24 mouse cellular contexts compared by ENCODE assay signal in genomic region chrX:56752144-56752543, GRCm38 (mm10). TPM values are rescaled to one million over a fixed set of nuclear protein-coding genes. Genes with fewer than 3 reads are reported as not detected.
DNase-seq lines count a peak whose midpoint lies in the region; TF ChIP-seq lines count a peak whose summit lies in the region.
"Had no signal": no experiment of that assay in that cellular context is flagged by ENCODE, and none has a peak within 500 bp of the region (broad histone marks: within the 10 kb centered on the region; RNA-seq: fewer than 3 reads in every experiment).

No protein-coding gene starts in this region.

- peaks cover 2% of the 10 kb centered on the region for H3K4me1 ChIP-seq in heart, adult 2 months (ENCODE audit: control insufficient read depth, insufficient read depth, low read length)
- H3K4me1 ChIP-seq: embryonic facial prominence, embryonic 15.5 days; hindbrain, embryonic 10.5 days; intestine, embryonic 15.5 days; limb, embryonic 10.5 days; midbrain, embryonic 15.5 days had no signal

- no peak overlapping the region for H3K27ac ChIP-seq in heart, adult 2 months
- H3K27ac ChIP-seq: embryonic facial prominence, embryonic 15.5 days; hindbrain, embryonic 10.5 days; intestine, embryonic 15.5 days; layer of hippocampus, adult 2 months; limb, embryonic 10.5 days; macrophage; midbrain, embryonic 15.5 days had no signal

- intact Hi-C loops in heart, adult 2 months (cut with DNase I), result no loop called here

- no peak overlapping the region for H3K9ac ChIP-seq in heart, adult 2 months (ENCODE audit: low read depth, low read length)
- H3K9ac ChIP-seq: embryonic facial prominence, embryonic 15.5 days; intestine, embryonic 15.5 days; midbrain, embryonic 15.5 days had no signal

- no peaks in the 10 kb centered on the region; the same call in none of the 2 replicates for H3K36me3 ChIP-seq in heart, adult 2 months (ENCODE audit: control insufficient read depth, insufficient read depth, low read length)
- H3K36me3 ChIP-seq: embryonic facial prominence, embryonic 15.5 days; G1E; intestine, embryonic 15.5 days; limb, embryonic 10.5 days; midbrain, embryonic 15.5 days had no signal

- TF ChIP-seq POLR2A in heart, adult 2 months (IDR thresholded peaks at IDR 0.05; ENCODE audit: insufficient read depth, low read depth, low read length), result no peak

- no peaks in the 10 kb centered on the region for H3K27me3 ChIP-seq in heart, adult 2 months (ENCODE audit: control insufficient read depth, insufficient read depth, low read length)
- H3K27me3 ChIP-seq: CH12.LX; embryonic facial prominence, embryonic 15.5 days; intestine, embryonic 15.5 days; midbrain, embryonic 15.5 days had no signal

- WGBS in heart, adult 2 months, result 58% methylated on average over 6 of the region's 6 CpGs

- TF ChIP-seq EP300 in heart, adult 2 months (IDR thresholded peaks at IDR 0.05; ENCODE audit: insufficient read depth, low read depth, low read length), result no peak

- TF ChIP-seq CTCF in heart, adult 2 months (IDR thresholded peaks at IDR 0.05), result no peak

- H3K79me2 ChIP-seq in heart, adult 2 months (replicated peaks; ENCODE audit: control insufficient read depth, insufficient read depth, low read length), result no peaks in the 10 kb centered on the region

- DNase-seq in heart, adult 2 months, result peak; percentile 33 to 37
- no peak for DNase-seq in heart, postnatal 4 days
- peak; percentile 22 to 35 for DNase-seq in lung, adult 18-20 months
- DNase-seq in lung, postnatal 10 days, result no peak
- peak; percentile 5 for DNase-seq in R1 (ENCODE audit: low read depth, low spot score)
- peak; percentile 30 for DNase-seq in brain, adult 2 months (ENCODE audit: low read depth, low spot score)
- DNase-seq in adrenal gland, postnatal 10 days, result no peak
- DNase-seq: adrenal gland, adult 8-10 months; B cell, adult 2 months; cerebellum, adult 8-10 months; cerebellum, postnatal 36 days; embryo, embryonic 11 days; gastrocnemius, postnatal 10 days; kidney, postnatal 25 days had no signal

- H3K4me3 ChIP-seq in heart, adult 2 months, result no peak overlapping the region
- H3K4me3 ChIP-seq: embryonic facial prominence, embryonic 15.5 days; hindbrain, embryonic 10.5 days; intestine, embryonic 15.5 days; layer of hippocampus, adult 2 months; limb, embryonic 10.5 days; midbrain, embryonic 15.5 days had no signal

RNA-seq across cellular contexts. Expression of gene Fhl1, which starts 20.6 kb away (rescaled TPM):
- 100 to 1,000 TPM; 111 to 140 TPM for total RNA-seq in heart, adult 2 months (2021)
- polyA plus RNA-seq in heart, adult 2 months (2012; rRNA removed), result 123 and 197 TPM in 2 replicates
- 100 to 1,000 TPM; 278 to 293 TPM for total RNA-seq in heart, postnatal 4 days (2021)
- total RNA-seq in adrenal gland, postnatal 10 days (2021), result 100 to 1,000 TPM; 146 to 212 TPM
- total RNA-seq: CH12.LX had no signal
- polyA plus RNA-seq: activated CD4-positive, CD25-positive, alpha-beta regulatory T cell, adult 4 months; G1E had no signal

Comparison
In these comparisons a context has a peak if more than half of its experiments do, and no peak if none do; other contexts are left out.
1. DNase-seq: peak in heart, adult 2 months (2 of 2), lung, adult 18-20 months (2 of 2), R1 (single experiment) and brain, adult 2 months (single experiment); none in heart, postnatal 4 days (single experiment), lung, postnatal 10 days (single experiment) and adrenal gland, postnatal 10 days (single experiment).